Mouse (Mus musculus): ENCODE measurements at regions not wholly inside any gene's neighbourhood (a gene's known extent, or its start where the extent isn't known, plus 50 kb on each side); places are given as distances from the start of the nearest gene placed in this dataset.
A peak's percentile ranks its signal among the peaks of the same experiment; 100 is the strongest.

DNA sequence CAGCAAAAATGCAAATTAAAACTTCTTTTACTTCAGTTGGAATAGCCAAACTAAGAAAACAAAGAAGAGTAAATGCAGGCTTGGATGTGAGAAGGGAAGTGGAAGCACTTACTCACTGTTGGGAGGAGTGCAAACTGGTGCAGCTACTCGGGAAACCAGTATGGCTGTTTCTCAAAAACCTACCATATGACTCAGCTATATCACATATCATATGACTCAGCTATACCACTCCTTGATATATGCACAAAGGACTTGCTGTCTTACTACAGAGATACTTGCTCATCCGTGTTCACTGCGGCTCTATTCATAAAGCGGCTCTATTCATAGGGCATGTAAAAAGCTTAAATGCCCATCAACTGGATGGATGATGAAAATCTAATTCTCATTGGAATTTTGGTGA lies 59.5 kb upstream of the Fam19a1 start:
- DNase-seq = no peak

DNA sequence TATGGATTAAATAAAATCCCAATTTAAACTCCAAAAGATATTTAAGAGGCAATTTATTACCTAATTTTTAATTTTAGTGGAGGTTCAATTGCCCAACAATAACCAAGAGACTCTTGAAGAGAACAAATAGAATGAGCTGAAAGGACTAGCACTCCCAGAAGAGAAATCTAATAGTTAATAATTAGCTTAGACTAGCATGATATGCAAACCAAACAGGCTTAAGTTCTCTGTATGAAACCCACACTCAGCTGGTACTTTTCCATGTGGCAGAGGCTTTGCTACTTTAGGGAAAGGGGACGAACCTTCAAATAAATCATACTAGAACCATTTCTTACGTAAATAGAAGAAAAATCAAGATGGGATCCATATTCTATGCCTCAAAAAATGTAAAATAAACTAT lies 55.9 kb upstream of the Fam19a1 start:
- no peak for DNase-seq

DNA sequence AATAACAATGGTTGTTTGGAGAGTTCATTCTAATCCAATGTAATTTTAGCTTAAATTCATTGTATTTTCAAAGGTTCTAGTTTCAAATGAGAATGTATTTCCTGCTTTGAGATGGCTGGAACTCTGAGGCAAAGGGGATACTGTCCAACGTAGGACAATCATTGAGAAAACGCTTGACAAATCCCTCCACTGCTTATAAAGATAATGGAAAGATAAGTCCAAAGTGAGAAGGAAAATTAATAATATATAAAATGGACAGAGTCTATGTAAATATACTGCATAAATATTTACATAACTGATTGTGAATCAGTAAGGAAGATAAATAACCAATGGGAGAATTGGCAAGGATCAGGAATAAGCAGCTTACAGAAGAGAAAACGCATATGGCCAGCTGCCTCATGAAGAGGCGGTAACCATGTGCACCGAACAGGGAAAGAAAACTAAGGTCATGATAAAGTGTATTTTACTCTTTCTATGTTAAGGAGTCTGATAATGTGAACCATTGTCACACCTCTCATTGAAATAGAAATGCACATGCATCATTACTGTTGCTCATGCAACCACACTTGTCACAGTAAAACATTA lies 55.3 kb upstream of the Fam19a1 start:
- no peak for DNase-seq

DNA sequence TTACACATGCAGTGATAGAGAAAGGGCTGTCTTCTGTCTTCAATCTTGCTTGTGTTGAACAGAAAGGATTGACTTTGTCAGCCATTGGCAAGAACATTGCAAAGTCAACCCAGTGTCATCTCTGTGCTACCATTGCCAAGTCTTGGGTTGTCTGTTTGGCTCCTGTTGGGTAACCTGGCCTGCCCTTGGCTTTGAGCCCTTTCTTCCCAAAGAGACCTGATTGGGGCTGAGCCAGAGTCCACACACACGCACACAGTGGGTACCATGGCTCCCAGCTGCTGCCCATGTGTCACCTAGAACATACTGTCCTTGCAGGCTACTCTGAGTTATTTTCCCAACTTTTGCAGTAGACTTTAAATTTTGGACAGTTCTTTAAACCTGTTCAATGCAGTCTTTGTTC lies 51.0 kb upstream of the Fam19a1 start:
- DNase-seq = peak in 1 of 2 experiments; percentile 12
